Mouse (Mus musculus) MEL (cell line): Measurements from ENCODE around the gene Hpn. TPM values are rescaled to one million over a fixed set of nuclear protein-coding genes. Genes with fewer than 3 reads are reported as not detected.

ENCODE experiments used
- DNase-seq: peaks from one replicate; pipeline ENCODE4 v3.0.0; 2011; ENCODE audit warnings: low read depth, low spot score
- H3K27ac ChIP-seq: 2 replicates; pipeline ENCODE4 v1.5.1; 2012; ENCODE audit warnings: low read depth, mild to moderate bottlenecking, control low read depth, low read length, moderate library complexity; ENCODE audit not compliant: control insufficient read depth
- H3K27me3 ChIP-seq, 2 experiments: fragments of 150-350 bp in 1 of 2; sonication (generic) in 1 of 2; 2 replicates each; pipeline ENCODE4 v1.6.1; 2012; ENCODE audit warnings: low read length in 2 of 2, mild to moderate bottlenecking in 2 of 2, improper control_type of control experiment in 1 of 2, moderate library complexity in 1 of 2; ENCODE audit not compliant: insufficient read depth in 2 of 2, control insufficient read depth in 1 of 2
- H3K36me3 ChIP-seq, 2 experiments: 2 replicates each; pipeline ENCODE4 v1.6.1; 2012 to 2014; ENCODE audit warnings: low read length in 2 of 2, improper control_type of control experiment in 1 of 2, inconsistent platforms in 1 of 2, mild to moderate bottlenecking in 1 of 2; ENCODE audit not compliant: insufficient read depth in 2 of 2, control insufficient read depth in 1 of 2
- H3K4me1 ChIP-seq, 2 experiments: fragments of 150-350 bp in 1 of 2; sonication (generic) in 1 of 2; 2 replicates each; pipeline ENCODE4 v1.6.1; 2012; ENCODE audit warnings: low read length in 2 of 2, improper control_type of control experiment in 1 of 2, mild to moderate bottlenecking in 1 of 2; ENCODE audit not compliant: insufficient read depth in 2 of 2, control insufficient read depth in 1 of 2
- H3K4me3 ChIP-seq, 2 experiments: fragments of 150-350 bp in 1 of 2; sonication (generic) in 1 of 2; 2 replicates each; pipeline ENCODE4 v1.5.1; 2012; ENCODE audit warnings: low read depth in 2 of 2, low read length in 2 of 2, mild to moderate bottlenecking in 2 of 2, moderate library complexity in 2 of 2, control low read depth in 1 of 2, improper control_type of control experiment in 1 of 2; ENCODE audit not compliant: control insufficient read depth in 1 of 2, insufficient read depth in 1 of 2
- H3K79me2 ChIP-seq: 2 replicates; pipeline ENCODE4 v1.6.1; 2012; ENCODE audit warnings: mild to moderate bottlenecking, low read length, moderate library complexity; ENCODE audit not compliant: control insufficient read depth, poor library complexity, insufficient read depth
- H3K9ac ChIP-seq: 2 replicates; pipeline ENCODE4 v1.6.1; 2012; ENCODE audit warnings: low read depth, mild to moderate bottlenecking, control low read depth, low read length, moderate library complexity; ENCODE audit not compliant: control insufficient read depth, poor library complexity, severe bottlenecking
- H3K9me3 ChIP-seq: fragments of 150-350 bp; sonication (generic); replicated peaks from 2 replicates; pipeline ENCODE4 v1.6.1; 2012; ENCODE audit warnings: mild to moderate bottlenecking, low read length, improper control_type of control experiment, moderate library complexity; ENCODE audit not compliant: insufficient read depth
- ELF1 ChIP-seq: IDR thresholded peaks from 2 replicates; pipeline ENCODE4 v1.6.1; 2014; ENCODE audit warnings: low read depth, mild to moderate bottlenecking, inconsistent platforms, low read length, improper control_type of control experiment, moderate library complexity
- EP300 ChIP-seq, 2 experiments: IDR thresholded peaks; 2 replicates each; pipeline ENCODE4 v1.6.1; 2011; ENCODE audit warnings: improper control_type of control experiment in 2 of 2, low read length in 2 of 2, low read depth in 1 of 2, mild to moderate bottlenecking in 1 of 2
- GABPA ChIP-seq: IDR thresholded peaks from 2 replicates; pipeline ENCODE4 v1.6.1; 2012; ENCODE audit warnings: low read depth, mild to moderate bottlenecking, inconsistent platforms, low read length, improper control_type of control experiment, moderate library complexity
- HCFC1 ChIP-seq: IDR thresholded peaks from 2 replicates; pipeline ENCODE4 v1.6.1; 2012; ENCODE audit warnings: low read depth, mild to moderate bottlenecking, inconsistent platforms, low read length, improper control_type of control experiment, moderate library complexity
- KAT2A ChIP-seq: conservative IDR thresholded peaks from 2 replicates; pipeline ENCODE4 v1.6.1; 2012; ENCODE audit warnings: low read depth, low read length, improper control_type of control experiment, inconsistent platforms
- MAX ChIP-seq: IDR thresholded peaks from 2 replicates; pipeline ENCODE4 v1.6.1; 2011; ENCODE audit warnings: low read length, improper control_type of control experiment
- MXI1 ChIP-seq: IDR thresholded peaks from 2 replicates; pipeline ENCODE4 v1.6.1; 2011; ENCODE audit warnings: mild to moderate bottlenecking, low read depth, low read length, improper control_type of control experiment
- MYC ChIP-seq: IDR thresholded peaks from 2 replicates; pipeline ENCODE4 v1.6.1; 2011; ENCODE audit warnings: low read depth, mild to moderate bottlenecking, low read length, improper control_type of control experiment, moderate library complexity
- POLR2A ChIP-seq, 2 experiments: IDR thresholded peaks; 2 replicates each; pipeline ENCODE4 v1.6.1; 2011 to 2012; ENCODE audit warnings: low read length in 2 of 2, mild to moderate bottlenecking in 2 of 2, control low read depth in 1 of 2, improper control_type of control experiment in 1 of 2, low read depth in 1 of 2, moderate library complexity in 1 of 2; ENCODE audit not compliant: control insufficient read depth in 1 of 2, insufficient read depth in 1 of 2, poor library complexity in 1 of 2
- POLR2AphosphoS2 ChIP-seq: IDR thresholded peaks from 2 replicates; pipeline ENCODE4 v1.6.1; 2011; ENCODE audit warnings: low read length, improper control_type of control experiment
- POLR2AphosphoS5 ChIP-seq: IDR thresholded peaks from 2 replicates; pipeline ENCODE4 v1.6.1; 2012; ENCODE audit warnings: low read depth, borderline replicate concordance, mild to moderate bottlenecking, inconsistent platforms, low read length, moderate library complexity, mixed read lengths
- RAD21 ChIP-seq: IDR thresholded peaks from 2 replicates; pipeline ENCODE4 v1.6.1; 2011; ENCODE audit warnings: mild to moderate bottlenecking, low read depth, low read length, improper control_type of control experiment
- RCOR1 ChIP-seq: IDR thresholded peaks from 2 replicates; pipeline ENCODE4 v1.6.1; 2012; ENCODE audit warnings: low read depth, mild to moderate bottlenecking, inconsistent platforms, low read length, improper control_type of control experiment
- SIN3A ChIP-seq: IDR thresholded peaks from 2 replicates; pipeline ENCODE4 v1.6.1; 2012; ENCODE audit warnings: low read length, improper control_type of control experiment, inconsistent platforms
- SMC3 ChIP-seq: IDR thresholded peaks from 2 replicates; pipeline ENCODE4 v1.6.1; 2011; ENCODE audit warnings: low read depth, low read length, improper control_type of control experiment
- TAL1 ChIP-seq: IDR thresholded peaks from 2 replicates; pipeline ENCODE4 v1.6.1; 2012; ENCODE audit warnings: mild to moderate bottlenecking, inconsistent platforms, low read length, moderate library complexity, mixed read lengths
- UBTF ChIP-seq: IDR thresholded peaks from 2 replicates; pipeline ENCODE4 v1.6.1; 2012; ENCODE audit warnings: low read depth, mild to moderate bottlenecking, inconsistent platforms, low read length, improper control_type of control experiment, moderate library complexity, borderline replicate concordance; ENCODE audit not compliant: insufficient read depth
- polyA plus RNA-seq, 2 experiments: library from polyadenylated mRNA; stranded (reverse) in 1 of 2; unstranded in 1 of 2; fragments of >175 nt in 1 of 2; fragments of >200 nt in 1 of 2; gene quantifications; 2 replicates each; pipeline versions ENCODE4 v1.2.1 to v1.2.4; 2012; ENCODE audit warnings: low replicate concordance in 2 of 2, low read depth in 1 of 2; ENCODE audit not compliant: insufficient read length in 2 of 2, insufficient read depth in 1 of 2, missing spikeins in 1 of 2
- total RNA-seq: library from RNA; depleted of rRNA; stranded (reverse); fragments of 300-350 nt; gene quantifications from 2 replicates; pipeline ENCODE4 v1.2.3, GENCODE M21; 2012

The Hpn gene
- total and polyA plus RNA-seq, 3 experiments = 1.1 to 1.6 TPM; not detected in 1

DNA sequence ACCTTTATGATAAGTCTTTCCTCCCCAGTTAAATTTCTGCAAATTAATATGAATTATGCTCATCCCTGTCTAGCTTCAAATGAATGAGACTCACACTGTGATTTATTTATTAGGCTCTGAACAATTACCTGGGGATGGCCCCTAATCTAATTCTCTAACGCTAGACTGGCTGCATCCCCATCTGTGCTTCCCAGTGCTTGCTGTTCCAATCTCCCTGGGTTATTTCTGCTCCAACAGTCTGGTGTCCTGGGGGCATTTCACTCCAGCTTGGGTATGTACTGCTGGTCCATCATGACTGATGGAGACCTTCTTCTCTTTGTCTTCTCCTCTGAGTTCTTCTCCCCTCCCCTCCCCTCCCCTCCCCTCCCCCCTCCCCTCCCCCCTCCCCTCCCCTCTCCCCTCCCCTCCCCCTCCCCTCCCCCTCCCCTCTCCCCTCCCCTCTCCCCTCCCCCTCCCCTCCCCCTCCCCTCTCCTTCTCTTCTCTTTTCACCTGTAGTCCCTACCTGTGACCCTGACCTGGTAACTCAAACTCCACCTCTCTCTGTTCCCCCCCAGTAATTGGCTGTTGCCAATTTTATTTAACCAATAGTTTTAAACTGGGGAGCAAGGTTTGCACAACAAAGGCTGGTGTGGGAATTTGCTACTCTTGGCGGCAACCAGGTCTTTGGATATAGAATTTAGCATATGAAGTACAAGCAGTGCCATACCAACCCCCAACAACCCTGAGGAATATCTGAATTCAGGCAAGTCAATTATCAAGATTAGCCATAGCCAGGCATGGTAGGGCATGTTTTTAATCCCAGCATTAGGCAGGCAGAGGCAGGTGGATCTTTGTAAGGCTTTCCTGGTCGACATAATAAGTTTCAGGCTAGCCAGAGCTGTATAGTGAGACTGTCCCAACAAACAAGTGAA lies 48.8 kb upstream of the Hpn start:
- Histone ChIP-seq H3K79me2 (no peaks in the 10 kb centered on the region), H3K27me3 (no peaks in the 10 kb centered on the region), H3K36me3 (peaks cover 0 to 13% of the 10 kb centered on the region in 2 experiments; a peak in 2 of 4 replicates), H3K4me3 (no peak overlapping the region), H3K9ac (no peak overlapping the region), H3K27ac (no peak overlapping the region), H3K9me3 (no peaks in the 10 kb centered on the region), H3K4me1 (peaks cover 0 to 17% of the 10 kb centered on the region in 2 experiments; a peak in 1 of 4 replicates)
- TF ChIP-seq MXI1 (no peak), RCOR1 (no peak), GABPA (no peak), POLR2AphosphoS5 (no peak)
- DNase-seq = no peak

DNA sequence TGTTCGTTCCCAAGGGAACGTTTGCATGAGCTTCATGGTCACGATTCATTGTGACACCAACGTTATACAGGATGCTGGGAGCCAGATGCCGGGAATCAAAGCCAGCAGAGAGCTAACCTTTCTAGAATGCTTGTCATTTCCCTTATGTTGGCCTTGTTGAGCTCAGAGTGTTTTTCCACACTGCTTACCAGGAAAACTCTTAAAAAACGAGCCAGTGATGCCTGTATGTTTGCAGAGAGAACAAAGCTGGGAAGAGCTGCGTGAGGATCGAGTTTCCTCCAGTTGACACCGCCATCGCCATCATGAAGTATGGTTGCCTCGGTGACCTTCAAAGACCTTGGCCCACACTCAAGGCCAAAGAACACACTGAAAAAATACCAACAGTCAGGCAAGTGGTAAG lies 47.2 kb upstream of the Hpn start:
- Histone ChIP-seq H3K9ac (no peak overlapping the region), H3K4me3 (no peak overlapping the region), H3K4me1 (peaks cover 0 to 17% of the 10 kb centered on the region in 2 experiments; a peak in 1 of 4 replicates), H3K27me3 (no peaks in the 10 kb centered on the region), H3K9me3 (no peaks in the 10 kb centered on the region), H3K36me3 (peaks cover 0 to 13% of the 10 kb centered on the region in 2 experiments; a peak in 2 of 4 replicates), H3K27ac (no peak overlapping the region), H3K79me2 (no peaks in the 10 kb centered on the region)
- no peak for DNase-seq
- TF ChIP-seq UBTF = no peak
- no peak for TF ChIP-seq KAT2A
- no peak for TF ChIP-seq RCOR1
- TF ChIP-seq MXI1 = no peak
- TF ChIP-seq EP300 (IDR thresholded peaks at IDR 0.05; ENCODE audit: low read depth in 1 of 2, low read length in 2 of 2) = no peak
- TF ChIP-seq RAD21 = no peak
- TF ChIP-seq MYC = no peak
- no peak for TF ChIP-seq HCFC1
- no peak for TF ChIP-seq ELF1
- TF ChIP-seq SMC3 = no peak
- no peak for TF ChIP-seq MAX
- no peak for TF ChIP-seq TAL1
- no peak for TF ChIP-seq SIN3A
- TF ChIP-seq POLR2AphosphoS2 = no peak
- TF ChIP-seq POLR2A (IDR thresholded peaks at IDR 0.05; ENCODE audit: control insufficient read depth in 1 of 2, insufficient read depth in 1 of 2, low read depth in 1 of 2, low read length in 2 of 2, poor library complexity in 1 of 2) = no peak
